Mouse (Mus musculus) myocyte (in vitro differentiated cells): ENCODE results near the gene Tle3.

Source experiments
- E2F4 ChIP-seq: IDR thresholded peaks from one replicate; pipeline ENCODE4 v1.6.1; 2011; ENCODE audit warnings: mild to moderate bottlenecking, control low read depth, moderate library complexity; ENCODE audit not compliant: insufficient read depth
- MYOG ChIP-seq, 3 experiments: IDR thresholded peaks; one replicate each; pipeline ENCODE4 v1.6.1; 2011; ENCODE audit warnings: control low read depth in 2 of 3, low read depth in 2 of 3, mild to moderate bottlenecking in 2 of 3; ENCODE audit not compliant: insufficient read length in 2 of 3, control insufficient read depth in 1 of 3, insufficient read depth in 1 of 3
- POLR2A ChIP-seq: IDR thresholded peaks from one replicate; pipeline ENCODE4 v1.6.1; 2011; ENCODE audit warnings: low read depth, mild to moderate bottlenecking, control low read depth, moderate library complexity; ENCODE audit not compliant: insufficient read length

- TF ChIP-seq POLR2A: no peak
- TF ChIP-seq E2F4: no peak
- TF ChIP-seq MYOG (IDR thresholded peaks at IDR 0.05; ENCODE audit: control insufficient read depth in 1 of 3, insufficient read depth in 1 of 3, insufficient read length in 2 of 3, low read depth in 2 of 3): no peak
Observed at GRCm38 (mm10) chr9:61373634-61373941, 1.4 kb downstream of the Tle3 start.
